Mouse (Mus musculus) layer of hippocampus, adult 2 months (tissue): Measurements from ENCODE around the gene Col2a1. TPM values are rescaled to one million over a fixed set of nuclear protein-coding genes. Genes with fewer than 3 reads are reported as not detected.

ENCODE experiments used
- DNase-seq, 2 experiments: peaks; one replicate each; pipeline ENCODE4 v3.0.0; 2022; ENCODE audit warnings: low spot score in 2 of 2
- H3K27ac ChIP-seq: fragments of 200-600 bp; 2 replicates; pipeline ENCODE4 v1.8.1; 2022
- H3K4me3 ChIP-seq: fragments of 200-600 bp; 2 replicates; pipeline ENCODE4 v1.8.1; 2022; ENCODE audit warnings: mild to moderate bottlenecking
- CTCF ChIP-seq: fragments of 200-600 bp; conservative IDR thresholded peaks from 2 replicates; pipeline ENCODE4 v1.8.1; 2022; ENCODE audit warnings: antibody characterized with exemption, mild to moderate bottlenecking, moderate library complexity
- total RNA-seq, 2 experiments: library from RNA; stranded (reverse); gene quantifications; 2 replicates each; pipeline ENCODE4 v1.2.3; 2021

Col2a1 gene
- total RNA-seq, 2 experiments from 2014 or later, result 0.61 to 1.2 TPM

- no peak for DNase-seq
- Histone ChIP-seq H3K27ac (no peak overlapping the region), H3K4me3 (no peak overlapping the region)
- TF ChIP-seq CTCF, result no peak
These were observed 4.9 kb downstream of the Col2a1 start for GRCm38 (mm10) chr15:97999546-97999945.

- no peak for TF ChIP-seq CTCF
- no peak overlapping the region for H3K4me3 ChIP-seq
- peak in 1 of 2 experiments; percentile 8 for DNase-seq
- no peak overlapping the region for H3K27ac ChIP-seq
These were observed 7.7 kb downstream of the Col2a1 start for GRCm38 (mm10) chr15:97996716-97997256.

- TF ChIP-seq CTCF, result no peak
- H3K27ac ChIP-seq, result peak overlapping the region; percentile 57; the same call in 1 of the 2 replicates
- H3K4me3 ChIP-seq, result peak overlapping the region; percentile 31; the same call in 1 of the 2 replicates
- DNase-seq, result peak; percentile 61 to 78
These were observed 11.7 kb downstream of the Col2a1 start for GRCm38 (mm10) chr15:97992712-97993286.

- no peak overlapping the region; the same call in 1 of the 2 replicates for H3K4me3 ChIP-seq
- H3K27ac ChIP-seq, result 0 out of 2 replicates have a peak overlapping the region, but pooled peaks have one; percentile 57
- DNase-seq, result no peak
- TF ChIP-seq CTCF, result peak; percentile 38
These were observed 12.3 kb downstream of the Col2a1 start for GRCm38 (mm10) chr15:97992027-97992711.

GRCm38 (mm10) chr15:97991285-97991895 is 13.1 kb downstream of the Col2a1 start:
- H3K27ac ChIP-seq, result no peak overlapping the region
- no peak for DNase-seq
- no peak overlapping the region for H3K4me3 ChIP-seq
- no peak for TF ChIP-seq CTCF

GRCm38 (mm10) chr15:97990721-97991120 is 13.8 kb downstream of the Col2a1 start:
- Histone ChIP-seq H3K4me3 (no peak overlapping the region), H3K27ac (no peak overlapping the region)
- TF ChIP-seq CTCF, result no peak
- DNase-seq, result no peak

- Histone ChIP-seq H3K4me3 (no peak overlapping the region), H3K27ac (no peak overlapping the region)
- DNase-seq, result no peak
- no peak for TF ChIP-seq CTCF
These were observed 14.4 kb downstream of the Col2a1 start for GRCm38 (mm10) chr15:97990124-97990523.

- TF ChIP-seq CTCF, result no peak
- no peak overlapping the region for H3K27ac ChIP-seq
- no peak overlapping the region for H3K4me3 ChIP-seq
- DNase-seq, result no peak
These were observed 15.0 kb downstream of the Col2a1 start for GRCm38 (mm10) chr15:97989544-97989943.

GRCm38 (mm10) chr15:97981560-97981959 is 22.9 kb downstream of the Col2a1 start:
- TF ChIP-seq CTCF, result no peak
- DNase-seq, result no peak
- Histone ChIP-seq H3K4me3 (no peak overlapping the region), H3K27ac (no peak overlapping the region)

- no peak overlapping the region for H3K4me3 ChIP-seq
- no peak for DNase-seq
- H3K27ac ChIP-seq, result no peak overlapping the region
- TF ChIP-seq CTCF, result no peak
These were observed 31.1 kb downstream of the Col2a1 start for GRCm38 (mm10) chr15:97973248-97974005.

- no peak for DNase-seq
- no peak for TF ChIP-seq CTCF
- Histone ChIP-seq H3K4me3 (no peak overlapping the region), H3K27ac (no peak overlapping the region)
These were observed 31.9 kb downstream of the Col2a1 start for GRCm38 (mm10) chr15:97972580-97972979.

- peak in 1 of 2 experiments; percentile 45 for DNase-seq
These were observed 34.2 kb downstream of the Col2a1 start for GRCm38 (mm10) chr15:97970299-97970698.

More at GRCm38 (mm10) chr15:97970299-97970698, 34.2 kb downstream of the Col2a1 start:
- no peak overlapping the region for H3K4me3 ChIP-seq
- TF ChIP-seq CTCF, result peak; percentile 76
- H3K27ac ChIP-seq, result no peak overlapping the region
